Mouse (Mus musculus) ES-E14 (cell line): ENCODE data around the gene Lpcat2b.

Source experiments
- CHD2 ChIP-seq: IDR thresholded peaks from 2 replicates; pipeline ENCODE4 v1.6.1; 2014; ENCODE audit warnings: mild to moderate bottlenecking, low read depth, low read length, inconsistent platforms
- MAFK ChIP-seq: IDR thresholded peaks from 2 replicates; pipeline ENCODE4 v1.6.1; 2014; ENCODE audit warnings: mild to moderate bottlenecking, low read depth, low read length, inconsistent platforms; ENCODE audit not compliant: insufficient read depth
- ZNF384 ChIP-seq: IDR thresholded peaks from 2 replicates; pipeline ENCODE4 v1.6.1; 2012; ENCODE audit warnings: low read depth, low read length, inconsistent platforms

- TF ChIP-seq MAFK (no peak), ZNF384 (no peak), CHD2 (no peak)
These were observed 43.6 kb upstream of the Lpcat2b start for GRCm38 (mm10) chr5:107387788-107388187.
